Mouse (Mus musculus) hindbrain, embryonic 11.5 days (tissue): ENCODE measurements around the gene Mmp19. TPM values are rescaled to one million over a fixed set of nuclear protein-coding genes. Genes with fewer than 3 reads are reported as not detected.

ENCODE experiments used
- ATAC-seq: fragments of 200-750 bp; cut with Nextera tagmentation; 2 replicates; pipeline ENCODE4 v1.8.0; 2017; ENCODE audit warnings: mild to moderate bottlenecking, moderate TSS enrichment, moderate library complexity; ENCODE audit not compliant: low FRiP score
- DNase-seq: peaks from one replicate; pipeline ENCODE4 v3.0.0-alpha.2; 2015; ENCODE audit warnings: low spot score
- H3K27ac ChIP-seq: fragments of 300-500 bp; sonication (generic); 2 replicates; pipeline ENCODE4 v1.5.1; 2014; ENCODE audit warnings: mild to moderate bottlenecking, low read depth, low read length
- H3K27me3 ChIP-seq: fragments of 300-500 bp; sonication (generic); 2 replicates; pipeline ENCODE4 v1.6.1; 2014; ENCODE audit warnings: mild to moderate bottlenecking, low read length, moderate library complexity, mixed read lengths; ENCODE audit not compliant: control insufficient read depth, insufficient read depth
- H3K36me3 ChIP-seq: fragments of 300-500 bp; sonication (generic); 2 replicates; pipeline ENCODE4 v1.6.1; 2014; ENCODE audit warnings: mild to moderate bottlenecking, low read length, moderate library complexity, mixed read lengths; ENCODE audit not compliant: control insufficient read depth, insufficient read depth
- H3K4me1 ChIP-seq: fragments of 300-500 bp; sonication (generic); replicated peaks from 2 replicates; pipeline ENCODE4 v1.6.1; 2014; ENCODE audit warnings: low read length, mixed read lengths; ENCODE audit not compliant: control insufficient read depth, insufficient read depth
- H3K4me2 ChIP-seq: fragments of 300-500 bp; sonication (generic); replicated peaks from 2 replicates; pipeline ENCODE4 v1.6.1; 2014; ENCODE audit warnings: mild to moderate bottlenecking, low read depth, low read length
- H3K4me3 ChIP-seq: fragments of 300-500 bp; sonication (generic); 2 replicates; pipeline ENCODE4 v1.5.1; 2014; ENCODE audit warnings: low read depth, low read length
- H3K9ac ChIP-seq: fragments of 300-500 bp; sonication (generic); 2 replicates; pipeline ENCODE4 v1.6.1; 2014; ENCODE audit warnings: low read depth, low read length
- H3K9me3 ChIP-seq: fragments of 300-500 bp; sonication (generic); 2 replicates; pipeline ENCODE4 v1.6.1; 2016; ENCODE audit warnings: low read length; ENCODE audit not compliant: control insufficient read depth
- WGBS: fragments of 180-500 bp; shearing (Covaris S2); extraction: QIAGEN DNeasy Blood & Tissue Kit; methylation state at CpG from one replicate; pipeline ENCODE4 v1.1.7; 2014; 5-methylcytosine and 5-hydroxymethylcytosine counted together
- polyA plus RNA-seq: library from polyadenylated mRNA; unstranded; fragments of >200 nt; fragmentation: Nextera tagmentation; extraction: Ambion mirVana; gene quantifications from 2 replicates; pipeline ENCODE4 v1.2.1, GENCODE M21; 2014

The Mmp19 gene
- polyA plus RNA-seq, 1 experiment from 2014 or later, result 0.49 TPM

- Histone ChIP-seq H3K4me3 (peak overlapping the region; percentile 76), H3K27ac (peak overlapping the region; percentile 96), H3K9me3 (no peaks in the 10 kb centered on the region), H3K27me3 (peaks cover 24% of the 10 kb centered on the region), H3K4me2 (peak overlapping the region; percentile 81), H3K9ac (peak overlapping the region; percentile 68), H3K36me3 (no peaks in the 10 kb centered on the region), H3K4me1 (0 out of 2 replicates have a peak, but pooled peaks cover 6% of the 10 kb centered on the region)
- no peak for ATAC-seq
- WGBS, result 48% methylated on average over 9 of the region's 9 CpGs
- no peak for DNase-seq
Measured at GRCm38 (mm10) chr10:128746972-128747645, 43.6 kb upstream of the Mmp19 start.

DNA sequence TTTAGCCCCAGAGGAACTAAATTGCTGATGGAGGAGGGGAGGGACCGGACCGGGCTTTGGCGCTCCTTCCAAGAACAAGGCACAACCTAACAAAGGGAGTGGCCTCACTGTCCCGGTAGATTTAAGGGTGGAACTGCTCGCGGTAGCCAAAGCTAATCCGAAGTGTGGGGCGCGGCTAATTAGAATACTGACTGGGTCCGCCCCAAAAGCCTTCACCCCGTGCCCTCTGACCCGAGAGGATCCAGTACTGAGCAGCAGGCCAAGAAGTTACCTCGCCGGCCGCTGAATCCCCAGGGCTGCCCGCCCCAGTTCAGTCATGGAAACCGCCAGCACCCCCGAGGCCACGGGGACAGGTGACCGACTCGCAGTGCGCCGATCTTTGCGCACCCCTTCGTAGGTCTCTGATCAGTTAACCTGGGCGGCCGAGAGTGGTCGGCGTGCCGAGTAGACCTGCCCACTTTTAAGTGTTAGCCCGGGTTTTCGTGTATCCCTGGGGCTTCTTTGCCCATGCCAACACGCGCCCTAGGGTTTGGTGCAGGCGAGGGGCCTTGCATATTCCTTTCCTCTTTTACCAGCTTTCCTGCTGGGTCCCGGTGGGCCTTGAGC is 43.0 kb upstream of the Mmp19 start, which contains the start of gene Pym1:
Gene Pym1, plus strand, starts transcription at position 244 of the 606 bp plus-strand sequence.
- DNase-seq, result peak; percentile 67
- H3K9ac ChIP-seq, result peak within 1 kb of the TSS; percentile 68

GRCm38 (mm10) chr10:128748252-128748864 is 42.4 kb upstream of the Mmp19 start:
- Histone ChIP-seq H3K4me2 (peak overlapping the region; percentile 81), H3K27me3 (peaks cover 15% of the 10 kb centered on the region), H3K9ac (peak overlapping the region; percentile 68), H3K27ac (peak overlapping the region; percentile 96), H3K4me1 (0 out of 2 replicates have a peak, but pooled peaks cover 6% of the 10 kb centered on the region), H3K4me3 (peak overlapping the region; percentile 76), H3K36me3 (no peaks in the 10 kb centered on the region), H3K9me3 (no peaks in the 10 kb centered on the region)
- WGBS, result under 1% methylated on average over 37 of the region's 37 CpGs
- DNase-seq (peak; percentile 94), ATAC-seq (peak; percentile 94)

More for the DNA sequence above, 43.0 kb upstream of the Mmp19 start, which contains the start of gene Pym1:
- Histone ChIP-seq H3K4me1 (0 out of 2 replicates have a peak, but pooled peaks cover 6% of the 10 kb centered on the region), H3K36me3 (no peaks in the 10 kb centered on the region), H3K4me3 (peak within 1 kb of the TSS; percentile 76), H3K4me2 (peak within 1 kb of the TSS; percentile 81), H3K9me3 (no peaks in the 10 kb centered on the region), H3K27me3 (peaks cover 18% of the 10 kb centered on the region), H3K27ac (peak within 1 kb of the TSS; percentile 96)
- ATAC-seq, result peak; percentile 65
- WGBS, result under 1% methylated on average over 36 of the region's 36 CpGs

DNA sequence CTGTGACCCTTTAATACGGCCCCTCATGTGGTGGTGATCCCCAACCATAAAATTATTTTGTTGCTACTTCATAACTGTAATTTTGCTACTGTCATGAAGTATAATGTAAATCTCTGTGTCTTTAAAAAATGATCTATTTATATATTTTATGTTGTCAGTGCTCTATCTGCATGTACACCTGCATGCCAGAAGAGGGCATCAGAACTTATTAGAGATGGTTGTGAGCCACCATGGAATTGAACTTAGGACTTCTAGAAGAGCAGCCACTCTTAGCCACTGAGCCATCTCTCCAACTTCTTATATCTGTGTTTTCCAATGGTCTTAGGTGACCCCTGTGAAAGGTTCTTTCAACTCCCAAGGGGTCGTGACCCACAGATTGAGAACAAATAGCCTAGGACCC is 17.8 kb upstream of the Mmp19 start:
- DNase-seq, result no peak
- Histone ChIP-seq H3K4me2 (no peak overlapping the region), H3K9me3 (no peaks in the 10 kb centered on the region), H3K9ac (no peak overlapping the region), H3K27ac (no peak overlapping the region), H3K27me3 (no peaks in the 10 kb centered on the region), H3K36me3 (no peaks in the 10 kb centered on the region), H3K4me1 (no peaks in the 10 kb centered on the region), H3K4me3 (no peak overlapping the region)
- ATAC-seq, result no peak
- WGBS, result 81% methylated on average over 2 of the region's 2 CpGs

GRCm38 (mm10) chr10:128773685-128774084 is 17.0 kb upstream of the Mmp19 start:
- no peaks in the 10 kb centered on the region for H3K36me3 ChIP-seq

DNA sequence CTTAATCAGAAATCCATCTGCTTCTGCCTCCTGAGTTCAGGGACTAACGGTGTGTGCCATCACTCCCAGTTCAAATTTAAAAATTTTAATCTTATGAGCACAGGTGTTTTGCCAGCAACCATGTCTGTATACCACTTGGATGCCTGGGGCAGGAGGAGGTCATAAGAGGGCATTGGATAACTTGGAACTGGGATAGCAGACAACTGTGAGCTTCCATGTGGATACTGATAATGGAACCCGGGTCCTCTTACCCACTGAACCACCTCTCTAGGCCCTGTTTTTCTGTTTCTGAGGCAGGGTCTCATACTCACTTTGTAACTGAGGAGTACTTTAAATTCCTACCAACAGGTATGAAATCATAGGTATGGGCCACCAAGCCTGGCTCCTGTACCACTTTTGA is 12.3 kb upstream of the Mmp19 start:
- Histone ChIP-seq H3K9ac (no peak overlapping the region), H3K27ac (no peak overlapping the region), H3K27me3 (no peaks in the 10 kb centered on the region), H3K4me2 (no peak overlapping the region), H3K4me3 (no peak overlapping the region), H3K36me3 (no peaks in the 10 kb centered on the region), H3K4me1 (no peaks in the 10 kb centered on the region), H3K9me3 (no peaks in the 10 kb centered on the region)
- DNase-seq, result no peak
- no peak for ATAC-seq
- 93% methylated on average over 2 of the region's 2 CpGs for WGBS

More at GRCm38 (mm10) chr10:128773685-128774084, 17.0 kb upstream of the Mmp19 start:
- no peak overlapping the region for H3K9ac ChIP-seq
- no peaks in the 10 kb centered on the region for H3K9me3 ChIP-seq
- WGBS, result 40% methylated on average over 5 of the region's 5 CpGs
- no peak overlapping the region for H3K27ac ChIP-seq
- no peaks in the 10 kb centered on the region for H3K4me1 ChIP-seq
- no peak overlapping the region for H3K4me2 ChIP-seq
- no peak overlapping the region for H3K4me3 ChIP-seq
- ATAC-seq (no peak), DNase-seq (peak; percentile 10)
- no peaks in the 10 kb centered on the region for H3K27me3 ChIP-seq

- no peak overlapping the region for H3K4me2 ChIP-seq
- DNase-seq (peak; percentile 35), ATAC-seq (no peak)
- whole genome bisulfite sequencing, result 38% methylated on average over 8 of the region's 8 CpGs
- no peaks in the 10 kb centered on the region for H3K4me1 ChIP-seq
- no peaks in the 10 kb centered on the region for H3K36me3 ChIP-seq
- no peak overlapping the region for H3K9ac ChIP-seq
- H3K9me3 ChIP-seq, result no peaks in the 10 kb centered on the region
- no peaks in the 10 kb centered on the region for H3K27me3 ChIP-seq
- no peak overlapping the region for H3K27ac ChIP-seq
- H3K4me3 ChIP-seq, result no peak overlapping the region
Measured at GRCm38 (mm10) chr10:128779011-128779795, 11.5 kb upstream of the Mmp19 start.

- ATAC-seq, result no peak
- H3K4me3 ChIP-seq, result no peak overlapping the region
- 93% methylated on average over 1 of the region's 1 CpGs for WGBS
- H3K9ac ChIP-seq, result no peak overlapping the region
- no peak overlapping the region for H3K4me2 ChIP-seq
- no peaks in the 10 kb centered on the region for H3K4me1 ChIP-seq
- no peaks in the 10 kb centered on the region for H3K36me3 ChIP-seq
- no peaks in the 10 kb centered on the region for H3K9me3 ChIP-seq
- H3K27ac ChIP-seq, result no peak overlapping the region
- DNase-seq, result no peak
- H3K27me3 ChIP-seq, result no peaks in the 10 kb centered on the region
Measured at GRCm38 (mm10) chr10:128780200-128780599, 10.5 kb upstream of the Mmp19 start.
